Mouse (Mus musculus): ENCODE data around the gene Mthfsl. TPM values are rescaled to one million over a fixed set of nuclear protein-coding genes. Genes with fewer than 3 reads are reported as not detected.
"Not testable (repeated sequence)": the region's sequence is repeated elsewhere in the genome, so short reads cannot be mapped to it uniquely, and the experiment has no call there.

Gene Mthfsl
- total and polyA plus RNA-seq, 2 experiments from 2014 or later, result 11.7 to 48.8 TPM

DNA sequence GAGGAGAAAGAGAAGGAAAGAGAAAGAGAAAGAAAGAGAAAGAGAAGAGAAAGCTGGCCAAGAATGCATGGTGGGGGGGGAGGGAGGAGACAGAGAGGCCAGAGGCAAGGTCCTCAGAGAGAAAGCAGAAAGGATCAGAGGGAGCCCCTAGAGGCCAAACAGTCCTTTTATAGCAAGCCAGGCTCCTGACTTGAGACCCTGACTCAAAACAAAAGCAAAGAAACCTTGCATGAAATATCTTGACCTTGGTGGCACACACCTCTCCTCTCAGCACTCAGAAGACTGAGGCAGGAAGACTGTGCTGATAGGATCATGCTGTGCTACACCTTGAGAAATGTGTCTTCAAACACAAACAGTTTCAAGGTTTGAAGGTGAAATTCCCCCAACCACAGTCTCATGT is 1.5 kb upstream of the Mthfsl start:
- DNase-seq (ENCODE audit: low spot score); H3K4me1 ChIP-seq (ENCODE audit: insufficient read depth, low read length); H3K9ac ChIP-seq (replicated peaks; ENCODE audit: low read length, poor library complexity, severe bottlenecking); H3K27ac ChIP-seq (ENCODE audit: low read depth, low read length); H3K4me2 ChIP-seq (ENCODE audit: low read depth, low read length, poor library complexity, severe bottlenecking); H3K27me3 ChIP-seq (ENCODE audit: insufficient read depth, low read length); H3K9me3 ChIP-seq (ENCODE audit: low read length); H3K4me3 ChIP-seq (ENCODE audit: low read depth, low read length); ATAC-seq (ENCODE audit: low FRiP score); H3K36me3 ChIP-seq (ENCODE audit: insufficient read depth, low read length): not testable (repeated sequence)

DNA sequence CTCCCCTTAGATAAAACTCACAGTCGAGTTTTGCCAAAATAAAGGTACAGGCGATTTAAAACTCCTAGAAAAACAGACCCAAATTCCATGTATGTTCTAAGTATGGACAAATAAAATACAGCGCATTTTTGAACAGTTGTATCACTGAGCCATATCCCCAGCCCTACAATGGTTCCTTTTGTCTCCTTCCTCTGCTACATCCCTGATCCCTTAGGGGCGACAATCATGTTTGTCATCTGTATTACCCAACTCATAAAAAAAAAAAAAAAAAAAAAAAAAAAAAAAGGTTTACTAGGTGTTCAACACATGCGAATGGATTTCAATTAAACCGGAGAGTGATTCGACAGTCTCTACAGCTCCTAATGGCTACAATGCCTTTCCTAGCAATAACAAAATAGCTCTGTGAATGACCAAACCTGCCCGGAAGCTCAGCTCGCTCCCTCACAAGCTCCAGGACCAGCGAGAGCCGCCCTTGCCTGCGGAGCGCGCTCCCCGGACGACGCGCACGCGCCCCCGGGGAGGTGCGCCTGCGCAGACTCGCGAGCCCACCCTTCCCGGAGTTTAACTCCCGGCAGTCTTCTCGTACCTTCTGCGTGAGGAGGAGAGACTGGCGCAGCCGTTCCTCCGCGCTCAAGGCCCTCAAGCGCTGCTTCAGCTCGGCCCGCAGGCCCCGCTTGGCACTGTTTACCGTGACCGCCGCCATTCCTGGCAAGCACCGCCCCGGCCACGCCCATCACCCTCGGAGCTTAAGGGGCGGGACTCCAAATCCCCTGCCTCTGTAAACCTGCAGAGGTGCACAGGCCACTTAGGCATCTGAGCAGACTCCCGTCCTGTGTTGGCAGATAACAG is 799 bp downstream of the Mthfsl start:
- WGBS, result 8% methylated on average over 12 of the region's 46 CpGs
- Histone ChIP-seq H3K4me2 (ENCODE audit: low read depth, low read length, poor library complexity, severe bottlenecking) (peak overlapping the region; percentile 28; the same call in 1 of the 2 replicates), H3K27ac (ENCODE audit: low read depth, low read length) (peak overlapping the region; percentile 47; the same call in 1 of the 2 replicates), H3K4me3 (ENCODE audit: low read depth, low read length) (peak overlapping the region; percentile 35)
- H3K9ac ChIP-seq (replicated peaks; ENCODE audit: low read length, poor library complexity, severe bottlenecking); H3K27me3 ChIP-seq (ENCODE audit: insufficient read depth, low read length); H3K36me3 ChIP-seq (ENCODE audit: insufficient read depth, low read length); H3K9me3 ChIP-seq (ENCODE audit: low read length); H3K4me1 ChIP-seq (ENCODE audit: insufficient read depth, low read length): not testable (repeated sequence)
- DNase-seq (ENCODE audit: low spot score), result peak; percentile 42
- peak; percentile 93 for ATAC-seq (ENCODE audit: low FRiP score)

DNA sequence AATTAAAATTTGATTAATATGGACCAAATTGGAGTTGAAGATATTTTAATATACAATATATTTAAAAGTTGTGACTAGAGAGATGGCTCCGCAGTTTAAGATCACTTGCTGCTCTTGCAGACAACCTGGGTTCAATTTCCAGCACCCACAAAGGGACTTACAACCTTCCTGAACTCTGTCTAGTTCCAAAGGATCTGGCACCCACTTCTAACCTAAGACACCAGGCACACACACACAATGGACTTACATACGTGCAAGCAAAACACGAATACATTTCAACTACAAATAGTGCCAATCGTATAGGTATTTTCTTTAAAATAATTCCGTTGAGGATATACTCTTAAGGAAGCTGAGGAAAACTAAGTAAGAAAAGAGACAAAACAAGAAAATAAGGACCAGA is 1.5 kb downstream of the Mthfsl start:
- WGBS, result 59% methylated on average over 5 of the region's 5 CpGs
- Histone ChIP-seq H3K4me3 (ENCODE audit: low read depth, low read length) (peak overlapping the region; percentile 35; the same call in 1 of the 2 replicates), H3K4me2 (ENCODE audit: low read depth, low read length, poor library complexity, severe bottlenecking) (peak overlapping the region; percentile 28; the same call in 1 of the 2 replicates)
- H3K9me3 ChIP-seq (ENCODE audit: low read length); H3K27me3 ChIP-seq (ENCODE audit: insufficient read depth, low read length); H3K4me1 ChIP-seq (ENCODE audit: insufficient read depth, low read length); H3K9ac ChIP-seq (replicated peaks; ENCODE audit: low read length, poor library complexity, severe bottlenecking); DNase-seq (ENCODE audit: low spot score); H3K36me3 ChIP-seq (ENCODE audit: insufficient read depth, low read length); ATAC-seq (ENCODE audit: low FRiP score); H3K27ac ChIP-seq (ENCODE audit: low read depth, low read length): not testable (repeated sequence)

DNA sequence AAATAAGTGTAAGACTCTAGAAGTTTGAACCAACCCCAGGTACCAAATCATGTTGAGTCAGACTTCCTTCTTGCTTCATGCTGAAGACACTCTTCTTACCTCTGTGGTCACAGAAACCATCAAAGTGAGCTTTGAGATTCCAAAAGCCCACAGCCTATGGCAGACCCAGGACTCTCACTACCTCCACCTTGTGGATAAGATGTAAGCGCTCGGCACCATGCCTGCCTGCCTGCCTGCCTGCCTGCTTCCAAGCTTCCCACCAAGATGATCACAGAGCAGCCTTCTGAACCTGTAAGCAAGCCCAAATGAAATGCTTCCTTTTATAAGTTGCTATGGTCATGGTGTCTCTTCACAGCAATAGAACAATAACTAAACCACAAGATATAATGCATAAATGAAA is 2.0 kb downstream of the Mthfsl start:
- not testable (repeated sequence) for H3K4me3 ChIP-seq (ENCODE audit: low read depth, low read length); H3K4me2 ChIP-seq (ENCODE audit: low read depth, low read length, poor library complexity, severe bottlenecking); H3K27me3 ChIP-seq (ENCODE audit: insufficient read depth, low read length); H3K4me1 ChIP-seq (ENCODE audit: insufficient read depth, low read length); H3K36me3 ChIP-seq (ENCODE audit: insufficient read depth, low read length); H3K9ac ChIP-seq (replicated peaks; ENCODE audit: low read length, poor library complexity, severe bottlenecking); H3K9me3 ChIP-seq (ENCODE audit: low read length); ATAC-seq (ENCODE audit: low FRiP score); H3K27ac ChIP-seq (ENCODE audit: low read depth, low read length)
- 20% methylated on average over 2 of the region's 2 CpGs for WGBS
- DNase-seq (ENCODE audit: low spot score), result peak; percentile 17
- TF ChIP-seq CTCF (IDR thresholded peaks at IDR 0.05), result peak; percentile 43

DNA sequence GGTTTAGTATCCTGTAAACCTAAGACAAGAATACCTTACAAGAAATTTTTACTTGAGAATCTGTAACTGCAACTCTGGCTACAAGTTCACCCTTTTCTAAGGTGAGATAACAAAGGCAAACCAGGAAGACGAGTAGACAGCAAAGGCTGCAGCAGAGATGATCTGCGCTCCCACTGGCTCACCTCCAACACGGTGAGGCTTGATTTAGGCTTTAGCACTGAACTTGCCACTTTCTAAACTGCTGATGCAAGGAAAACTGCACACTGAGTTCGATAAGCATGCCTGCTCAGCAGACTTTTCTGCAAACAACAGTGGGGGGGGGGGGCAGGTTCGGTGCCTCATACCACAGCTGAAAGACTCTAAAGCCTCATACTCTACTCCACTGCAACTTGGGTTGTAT is 5.6 kb downstream of the Mthfsl start:
- H3K4me1 ChIP-seq (ENCODE audit: insufficient read depth, low read length); H3K4me2 ChIP-seq (ENCODE audit: low read depth, low read length, poor library complexity, severe bottlenecking); H3K9ac ChIP-seq (replicated peaks; ENCODE audit: low read length, poor library complexity, severe bottlenecking); H3K4me3 ChIP-seq (ENCODE audit: low read depth, low read length); DNase-seq (ENCODE audit: low spot score); H3K9me3 ChIP-seq (ENCODE audit: low read length); H3K36me3 ChIP-seq (ENCODE audit: insufficient read depth, low read length); ATAC-seq (ENCODE audit: low FRiP score); H3K27ac ChIP-seq (ENCODE audit: low read depth, low read length); H3K27me3 ChIP-seq (ENCODE audit: insufficient read depth, low read length): not testable (repeated sequence)
- 89% methylated on average over 5 of the region's 5 CpGs for WGBS

DNA sequence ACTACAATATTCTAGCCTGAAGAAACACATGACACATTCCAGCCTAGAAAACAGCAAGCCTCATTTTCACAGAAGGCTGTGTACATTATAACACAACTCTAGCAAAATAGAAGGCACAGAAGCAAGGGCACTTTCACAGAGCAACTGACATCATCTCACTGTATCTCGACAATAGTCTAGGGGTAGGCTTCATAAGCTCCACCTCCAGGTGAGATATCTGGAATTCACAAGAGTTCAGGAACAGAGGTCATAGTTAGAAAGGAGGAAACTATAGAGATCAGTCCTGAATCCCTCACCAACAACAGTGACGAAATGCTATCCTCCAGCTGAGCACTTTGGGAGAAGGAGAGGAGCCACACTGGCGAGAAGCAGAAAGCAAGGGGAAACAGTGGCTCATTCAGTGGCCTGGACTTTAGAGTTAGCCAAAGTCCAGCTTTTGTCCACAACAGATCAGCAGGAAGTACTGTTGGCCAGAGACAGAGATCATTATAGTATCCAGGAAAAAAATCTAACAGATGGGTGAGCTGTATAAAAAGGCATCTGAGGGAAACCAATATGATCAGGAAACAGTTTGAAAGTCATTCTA is 7.8 kb downstream of the Mthfsl start:
- not testable (repeated sequence) for H3K4me1 ChIP-seq (ENCODE audit: insufficient read depth, low read length)

DNA sequence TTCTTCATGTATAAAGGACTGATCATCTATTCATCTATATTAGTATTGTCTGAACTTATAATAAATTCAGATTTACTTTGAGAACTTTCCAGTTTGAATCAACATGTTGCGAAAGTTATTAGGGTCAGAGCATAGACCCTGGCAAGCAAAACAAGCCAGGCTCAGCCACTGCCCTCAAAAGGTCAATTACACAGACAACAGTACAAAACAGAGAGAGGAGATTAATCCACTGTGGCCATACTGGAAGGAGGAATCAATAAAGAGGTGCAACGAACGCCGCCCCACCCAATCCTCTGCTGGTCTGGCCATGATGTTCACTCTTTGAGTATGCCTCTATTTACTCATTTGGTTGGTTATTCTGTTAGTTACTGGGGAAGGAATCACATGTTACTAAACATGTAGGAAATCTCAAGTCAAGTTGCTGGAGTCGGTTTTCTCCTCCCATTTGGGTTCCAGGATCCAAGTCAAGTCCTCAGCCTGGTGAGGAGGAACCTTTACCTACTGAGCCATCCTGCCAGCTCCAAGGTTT is 9.1 kb downstream of the Mthfsl start:
- not testable (repeated sequence) for H3K36me3 ChIP-seq (ENCODE audit: insufficient read depth, low read length); H3K27ac ChIP-seq (ENCODE audit: low read depth, low read length); DNase-seq (ENCODE audit: low spot score); H3K4me1 ChIP-seq (ENCODE audit: insufficient read depth, low read length); H3K9ac ChIP-seq (replicated peaks; ENCODE audit: low read length, poor library complexity, severe bottlenecking); H3K27me3 ChIP-seq (ENCODE audit: insufficient read depth, low read length); H3K9me3 ChIP-seq (ENCODE audit: low read length); H3K4me3 ChIP-seq (ENCODE audit: low read depth, low read length); H3K4me2 ChIP-seq (ENCODE audit: low read depth, low read length, poor library complexity, severe bottlenecking); ATAC-seq (ENCODE audit: low FRiP score)
- 88% methylated on average over 4 of the region's 5 CpGs for WGBS

More for the DNA sequence above, 7.8 kb downstream of the Mthfsl start:
- H3K27ac ChIP-seq (ENCODE audit: low read depth, low read length); ATAC-seq (ENCODE audit: low FRiP score); H3K9me3 ChIP-seq (ENCODE audit: low read length); H3K36me3 ChIP-seq (ENCODE audit: insufficient read depth, low read length); H3K9ac ChIP-seq (replicated peaks; ENCODE audit: low read length, poor library complexity, severe bottlenecking); H3K4me3 ChIP-seq (ENCODE audit: low read depth, low read length); H3K4me2 ChIP-seq (ENCODE audit: low read depth, low read length, poor library complexity, severe bottlenecking); DNase-seq (ENCODE audit: low spot score); H3K27me3 ChIP-seq (ENCODE audit: insufficient read depth, low read length): not testable (repeated sequence)
- 91% methylated on average over 3 of the region's 3 CpGs for WGBS

DNA sequence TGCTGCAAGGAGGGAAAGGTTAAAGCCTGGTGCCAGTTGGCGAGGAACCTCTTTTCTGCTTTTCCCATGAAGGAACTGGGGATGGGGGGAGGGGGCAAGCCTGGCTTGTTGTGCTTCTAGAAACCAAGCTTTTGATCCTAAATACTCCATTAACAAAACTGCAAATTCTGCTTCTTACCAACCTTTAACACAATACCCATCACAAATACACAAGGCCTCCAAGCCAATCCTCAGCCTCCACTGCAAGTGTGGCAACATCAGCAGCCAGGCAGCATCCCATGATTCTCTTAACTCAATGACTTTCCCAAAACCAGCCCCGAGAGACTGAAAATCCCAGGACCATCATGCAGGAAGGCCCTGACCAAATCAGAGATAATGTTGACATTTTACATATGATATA is 9.7 kb downstream of the Mthfsl start:
- not testable (repeated sequence) for H3K27me3 ChIP-seq (ENCODE audit: insufficient read depth, low read length); ATAC-seq (ENCODE audit: low FRiP score); H3K4me3 ChIP-seq (ENCODE audit: low read depth, low read length); H3K4me1 ChIP-seq (ENCODE audit: insufficient read depth, low read length); H3K9ac ChIP-seq (replicated peaks; ENCODE audit: low read length, poor library complexity, severe bottlenecking); H3K36me3 ChIP-seq (ENCODE audit: insufficient read depth, low read length); H3K4me2 ChIP-seq (ENCODE audit: low read depth, low read length, poor library complexity, severe bottlenecking); H3K27ac ChIP-seq (ENCODE audit: low read depth, low read length); DNase-seq (ENCODE audit: low spot score); H3K9me3 ChIP-seq (ENCODE audit: low read length)
- WGBS, result 90% methylated on average over 2 of the region's 2 CpGs

All from midbrain, postnatal 0 days (tissue).